Mouse (Mus musculus) liver, embryonic 14.5 days (tissue): Measurements from ENCODE around the gene Myom3. TPM values are rescaled to one million over a fixed set of nuclear protein-coding genes. Genes with fewer than 3 reads are reported as not detected.

ENCODE experiments used
- ATAC-seq: fragments of 200-750 bp; cut with Nextera tagmentation; 2 replicates; pipeline ENCODE4 v1.8.0; 2017; ENCODE audit warnings: moderate number of reproducible peaks, mild to moderate bottlenecking, moderate library complexity; ENCODE audit not compliant: insufficient read depth
- DNase-seq, 3 experiments: peaks; one replicate each; pipeline ENCODE4 v3.0.0-alpha.2; 2012 to 2013; ENCODE audit warnings: low read depth in 3 of 3, low spot score in 3 of 3
- H3K27ac ChIP-seq: fragments of 300-500 bp; sonication (generic); 2 replicates; pipeline ENCODE4 v1.5.1; 2014; ENCODE audit warnings: moderate library complexity, mild to moderate bottlenecking, control low read depth, inconsistent platforms
- H3K27me3 ChIP-seq: fragments of 300-500 bp; sonication (generic); 2 replicates; pipeline ENCODE4 v1.6.1; 2014; ENCODE audit warnings: mild to moderate bottlenecking, low read length, moderate library complexity; ENCODE audit not compliant: control insufficient read depth, insufficient read depth
- H3K36me3 ChIP-seq: fragments of 300-500 bp; sonication (generic); replicated peaks from 2 replicates; pipeline ENCODE4 v1.6.1; 2014; ENCODE audit warnings: low read depth; ENCODE audit not compliant: control insufficient read depth, insufficient read depth
- H3K4me1 ChIP-seq, 2 experiments: fragments of 200-500 bp in 1 of 2; fragments of 300-500 bp in 1 of 2; sonication (generic) in 1 of 2; replicated peaks; 2 replicates each; pipeline ENCODE4 v1.6.1; 2012 to 2014; ENCODE audit warnings: antibody characterized with exemption in 1 of 2, inconsistent platforms in 1 of 2, low read length in 1 of 2; ENCODE audit not compliant: control insufficient read depth in 2 of 2, insufficient read depth in 2 of 2
- H3K4me2 ChIP-seq: fragments of 300-500 bp; sonication (generic); 2 replicates; pipeline ENCODE4 v1.6.1; 2014; ENCODE audit warnings: low read depth, mild to moderate bottlenecking, control low read depth, moderate library complexity
- H3K4me3 ChIP-seq, 2 experiments: fragments of 200-500 bp in 1 of 2; fragments of 300-500 bp in 1 of 2; sonication (generic) in 1 of 2; 2 replicates each; pipeline ENCODE4 v1.5.1; 2012 to 2014; ENCODE audit warnings: low read depth in 2 of 2, low read length in 2 of 2, mild to moderate bottlenecking in 2 of 2, control low read depth in 1 of 2, inconsistent platforms in 1 of 2, moderate library complexity in 1 of 2; ENCODE audit not compliant: insufficient read depth in 1 of 2
- H3K9ac ChIP-seq: fragments of 300-500 bp; sonication (generic); replicated peaks from 2 replicates; pipeline ENCODE4 v1.6.1; 2014; ENCODE audit warnings: mild to moderate bottlenecking, control low read depth, moderate library complexity
- H3K9me3 ChIP-seq: fragments of 300-500 bp; sonication (generic); 2 replicates; pipeline ENCODE4 v1.6.1; 2016; ENCODE audit warnings: low read length, mixed read lengths; ENCODE audit not compliant: control insufficient read depth
- CTCF ChIP-seq: IDR thresholded peaks from 2 replicates; pipeline ENCODE4 v1.5.1; 2016; ENCODE audit warnings: antibody characterized with exemption, low read depth, control low read depth
- EP300 ChIP-seq: IDR thresholded peaks from 2 replicates; pipeline ENCODE4 v1.6.1; 2016; ENCODE audit warnings: antibody characterized with exemption, low read depth
- WGBS: fragments of 180-500 bp; shearing (Covaris S2); extraction: QIAGEN DNeasy Blood & Tissue Kit; methylation state at CpG from one replicate; pipeline ENCODE4 v1.1.7; 2014; ENCODE audit not compliant: insufficient replicate concordance; 5-methylcytosine and 5-hydroxymethylcytosine counted together
- polyA plus RNA-seq, 2 experiments: library from polyadenylated mRNA; depleted of rRNA in 1 of 2; stranded (reverse) in 1 of 2; unstranded in 1 of 2; fragments of >200 nt; fragmentation: Nextera tagmentation in 1 of 2; extraction: Ambion mirVana in 1 of 2; gene quantifications; 2 replicates each; pipeline versions ENCODE4 v1.2.1 to v1.2.3; 2012 to 2014

Myom3 gene
- polyA plus RNA-seq, 2 experiments: 0.04 to 0.06 TPM

DNA sequence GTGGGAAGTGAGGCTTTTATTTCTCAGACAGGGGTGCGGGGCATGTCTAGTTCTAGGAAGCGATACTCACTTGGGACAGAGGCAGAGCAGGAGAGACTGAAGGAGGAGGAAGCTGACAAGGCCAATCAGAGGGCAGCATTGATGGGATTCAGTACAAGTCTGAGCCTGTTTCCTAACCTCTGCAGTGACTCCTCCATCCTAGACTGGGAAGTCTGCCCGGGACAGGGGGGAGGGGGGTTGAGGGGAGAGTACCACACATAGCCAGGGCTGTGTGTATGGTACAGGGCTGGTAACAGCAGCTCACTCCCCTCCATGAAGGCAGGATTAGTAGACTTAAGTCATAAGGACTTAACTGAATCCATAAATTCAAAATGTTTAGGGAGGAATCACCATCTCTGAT lies 20.7 kb downstream of the Myom3 start:
- no peaks in the 10 kb centered on the region for H3K36me3 ChIP-seq
- no peak overlapping the region for H3K9ac ChIP-seq
- no peaks in the 10 kb centered on the region; the same call in 1 of the 2 replicates for H3K27me3 ChIP-seq
- ATAC-seq: no peak
- no peak for DNase-seq
- no peaks in the 10 kb centered on the region for H3K4me1 ChIP-seq
- WGBS: 49% methylated on average over 3 of the region's 3 CpGs
- no peak overlapping the region for H3K4me3 ChIP-seq
- H3K27ac ChIP-seq: no peak overlapping the region
- TF ChIP-seq CTCF: no peak
- no peak for TF ChIP-seq EP300
- H3K9me3 ChIP-seq: no peaks in the 10 kb centered on the region
- no peak overlapping the region for H3K4me2 ChIP-seq

DNA sequence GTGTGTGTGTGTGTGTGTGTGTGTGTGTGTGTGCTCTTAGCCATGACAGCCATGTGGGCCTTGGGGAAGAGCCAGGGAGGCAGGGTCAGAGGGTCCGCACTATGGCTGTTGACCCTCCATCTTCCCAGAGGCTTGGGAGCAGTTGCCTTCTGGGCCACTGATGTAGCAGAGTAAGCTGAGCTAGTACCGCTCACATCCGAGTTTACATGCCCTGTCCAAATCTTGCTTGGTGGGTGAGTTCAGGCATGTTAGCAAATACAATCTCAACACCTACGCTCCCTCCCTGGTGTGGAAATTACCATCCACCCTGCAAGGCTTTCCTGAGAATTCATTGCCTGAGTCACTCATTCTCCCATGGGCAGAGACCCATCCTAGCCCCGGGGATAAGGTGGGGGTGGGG lies 21.8 kb downstream of the Myom3 start:
- no peaks in the 10 kb centered on the region for H3K4me1 ChIP-seq
- TF ChIP-seq EP300 (no peak), CTCF (no peak)
- H3K27me3 ChIP-seq: no peaks in the 10 kb centered on the region; the same call in 1 of the 2 replicates
- no peak for ATAC-seq
- H3K27ac ChIP-seq: no peak overlapping the region
- H3K36me3 ChIP-seq: no peaks in the 10 kb centered on the region
- 63% methylated on average over 5 of the region's 5 CpGs for WGBS
- no peak overlapping the region for H3K4me2 ChIP-seq
- no peak overlapping the region for H3K4me3 ChIP-seq
- no peak for DNase-seq
- H3K9ac ChIP-seq: no peak overlapping the region
- H3K9me3 ChIP-seq: no peaks in the 10 kb centered on the region

- TF ChIP-seq CTCF: no peak
- TF ChIP-seq EP300: no peak
Measured at GRCm38 (mm10) chr4:135786581-135786980, 27.1 kb downstream of the Myom3 start.

DNA sequence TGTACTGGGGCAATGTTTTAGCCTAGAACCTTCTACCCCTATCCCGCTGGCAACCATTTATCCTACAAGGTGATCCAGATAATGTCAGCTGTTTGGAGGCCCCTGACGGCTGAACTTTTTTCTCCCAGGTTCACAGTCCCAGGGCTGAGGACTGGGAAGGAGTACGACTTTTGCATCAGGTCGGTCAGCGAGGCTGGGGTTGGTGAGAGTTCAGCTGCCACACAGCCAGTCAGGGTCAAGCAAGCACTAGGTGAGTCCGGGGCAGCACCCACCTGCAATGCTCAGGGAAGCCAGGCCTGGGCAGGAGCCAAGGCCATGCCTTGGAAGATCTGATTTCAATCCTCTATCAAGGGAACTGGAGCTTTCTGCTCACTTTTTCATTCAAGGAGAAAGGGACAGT lies 27.8 kb downstream of the Myom3 start:
- 60% methylated on average over 6 of the region's 6 CpGs for WGBS
- Histone ChIP-seq H3K27ac (no peak overlapping the region), H3K36me3 (no peaks in the 10 kb centered on the region), H3K4me2 (no peak overlapping the region), H3K9me3 (no peaks in the 10 kb centered on the region), H3K4me1 (no peaks in the 10 kb centered on the region), H3K4me3 (no peak overlapping the region), H3K27me3 (0 out of 2 replicates have a peak, but pooled peaks cover 2% of the 10 kb centered on the region), H3K9ac (no peak overlapping the region)
- DNase-seq (no peak), ATAC-seq (no peak)
- TF ChIP-seq CTCF (no peak), EP300 (no peak)

More at GRCm38 (mm10) chr4:135786581-135786980, 27.1 kb downstream of the Myom3 start:
- no peak for ATAC-seq
- Histone ChIP-seq H3K9me3 (no peaks in the 10 kb centered on the region), H3K36me3 (no peaks in the 10 kb centered on the region), H3K4me2 (no peak overlapping the region), H3K27ac (no peak overlapping the region), H3K27me3 (0 out of 2 replicates have a peak, but pooled peaks cover 2% of the 10 kb centered on the region), H3K9ac (no peak overlapping the region), H3K4me3 (no peak overlapping the region), H3K4me1 (no peaks in the 10 kb centered on the region)
- DNase-seq: no peak
- 66% methylated on average over 5 of the region's 5 CpGs for WGBS

- no peak for ATAC-seq
- DNase-seq: no peak
- no peak overlapping the region for H3K4me3 ChIP-seq
- H3K36me3 ChIP-seq: no peaks in the 10 kb centered on the region
- H3K27ac ChIP-seq: no peak overlapping the region
- H3K4me2 ChIP-seq: no peak overlapping the region
- H3K27me3 ChIP-seq: 0 out of 2 replicates have a peak, but pooled peaks cover 2% of the 10 kb centered on the region
- no peak overlapping the region for H3K9ac ChIP-seq
- H3K4me1 ChIP-seq: no peaks in the 10 kb centered on the region
- H3K9me3 ChIP-seq: no peaks in the 10 kb centered on the region
- 42% methylated on average over 2 of the region's 2 CpGs for WGBS
- TF ChIP-seq EP300: no peak
- TF ChIP-seq CTCF: no peak
Measured at GRCm38 (mm10) chr4:135789135-135789534, 29.6 kb downstream of the Myom3 start.
